Mouse (Mus musculus) neural tube, embryonic 11.5 days (tissue): Measurements from ENCODE around the gene Afg1l. TPM values are rescaled to one million over a fixed set of nuclear protein-coding genes. Genes with fewer than 3 reads are reported as not detected.

ENCODE experiments used
- ATAC-seq: fragments of 200-750 bp; cut with Nextera tagmentation; 2 replicates; pipeline ENCODE4 v1.8.0; 2017; ENCODE audit warnings: moderate number of reproducible peaks, mild to moderate bottlenecking, moderate TSS enrichment, moderate library complexity; ENCODE audit not compliant: insufficient read depth, low FRiP score, low TSS enrichment
- DNase-seq: peaks from one replicate; pipeline ENCODE4 v3.0.0-alpha.2; 2015; ENCODE audit warnings: low spot score
- H3K27ac ChIP-seq: fragments of 300-500 bp; sonication (generic); 2 replicates; pipeline ENCODE4 v1.5.1; 2014; ENCODE audit warnings: low read depth, mild to moderate bottlenecking, low read length
- H3K27me3 ChIP-seq: fragments of 300-500 bp; sonication (generic); 2 replicates; pipeline ENCODE4 v1.6.1; 2014; ENCODE audit warnings: mild to moderate bottlenecking, low read length, mixed read lengths; ENCODE audit not compliant: control insufficient read depth, insufficient read depth
- H3K36me3 ChIP-seq: fragments of 300-500 bp; sonication (generic); 2 replicates; pipeline ENCODE4 v1.6.1; 2014; ENCODE audit warnings: mild to moderate bottlenecking, low read length, moderate library complexity, mixed read lengths; ENCODE audit not compliant: control insufficient read depth, insufficient read depth
- H3K4me1 ChIP-seq: fragments of 300-500 bp; sonication (generic); 2 replicates; pipeline ENCODE4 v1.6.1; 2014; ENCODE audit warnings: low read length, mixed read lengths; ENCODE audit not compliant: control insufficient read depth, insufficient read depth
- H3K4me2 ChIP-seq: fragments of 300-500 bp; sonication (generic); 2 replicates; pipeline ENCODE4 v1.6.1; 2014; ENCODE audit warnings: low read depth, mild to moderate bottlenecking, moderate library complexity
- H3K4me3 ChIP-seq: fragments of 300-500 bp; sonication (generic); 2 replicates; pipeline ENCODE4 v1.5.1; 2014; ENCODE audit warnings: low read depth, low read length
- H3K9ac ChIP-seq: fragments of 300-500 bp; sonication (generic); 2 replicates; pipeline ENCODE4 v1.6.1; 2014; ENCODE audit warnings: mild to moderate bottlenecking, low read length
- H3K9me3 ChIP-seq: fragments of 300-500 bp; sonication (generic); 2 replicates; pipeline ENCODE4 v1.6.1; 2016; ENCODE audit warnings: low read length; ENCODE audit not compliant: control insufficient read depth
- WGBS: fragments of 180-500 bp; shearing (Covaris S2); extraction: QIAGEN DNeasy Blood & Tissue Kit; methylation state at CpG from one replicate; pipeline ENCODE4 v1.1.7; 2014; 5-methylcytosine and 5-hydroxymethylcytosine counted together
- polyA plus RNA-seq: library from polyadenylated mRNA; unstranded; fragments of >200 nt; fragmentation: Nextera tagmentation; extraction: Ambion mirVana; gene quantifications from 2 replicates; pipeline ENCODE4 v1.2.1, GENCODE M21; 2014

The Afg1l gene
- polyA plus RNA-seq, 1 experiment from 2014 or later: 5.5 TPM

DNA sequence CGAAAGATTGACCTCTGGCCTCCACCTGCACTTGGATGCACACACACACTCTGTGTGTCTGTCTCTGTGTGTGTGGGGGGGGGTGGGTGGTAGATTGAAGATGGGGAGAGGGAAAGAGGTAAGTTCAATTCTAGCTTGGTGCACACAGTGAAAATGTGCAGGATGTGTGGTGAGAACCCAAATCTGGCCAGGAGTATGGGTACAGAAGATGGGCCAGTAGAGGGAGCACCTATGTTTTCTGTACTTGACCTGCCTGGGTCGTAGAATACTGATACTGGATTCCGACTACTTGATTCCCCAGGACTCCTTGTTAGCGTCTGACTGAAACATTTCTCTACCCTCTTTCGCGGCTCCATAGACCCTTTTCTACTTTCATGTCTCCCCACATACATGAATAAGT, 31.8 kb upstream of the Afg1l start:
- DNase-seq: no peak
- H3K9me3 ChIP-seq: no peaks in the 10 kb centered on the region
- no peak overlapping the region for H3K4me3 ChIP-seq
- H3K4me2 ChIP-seq: no peak overlapping the region
- no peaks in the 10 kb centered on the region for H3K4me1 ChIP-seq
- H3K27me3 ChIP-seq: no peaks in the 10 kb centered on the region
- no peak overlapping the region for H3K27ac ChIP-seq
- H3K36me3 ChIP-seq: no peaks in the 10 kb centered on the region
- no peak overlapping the region for H3K9ac ChIP-seq
- ATAC-seq: no peak
- WGBS: 90% methylated on average over 6 of the region's 6 CpGs

- H3K9ac ChIP-seq: no peak overlapping the region
- DNase-seq (no peak), ATAC-seq (no peak)
- H3K27ac ChIP-seq: no peak overlapping the region
- no peaks in the 10 kb centered on the region for H3K9me3 ChIP-seq
- no peaks in the 10 kb centered on the region for H3K27me3 ChIP-seq
- no peaks in the 10 kb centered on the region for H3K36me3 ChIP-seq
- H3K4me2 ChIP-seq: no peak overlapping the region
- 90% methylated on average over 10 of the region's 10 CpGs for WGBS
- 0 out of 2 replicates have a peak, but pooled peaks cover 2% of the 10 kb centered on the region for H3K4me1 ChIP-seq
- H3K4me3 ChIP-seq: no peak overlapping the region
These were observed 25.8 kb upstream of the Afg1l start for GRCm38 (mm10) chr10:42504096-42504710.

- Histone ChIP-seq H3K4me2 (peak overlapping the region; percentile 47), H3K4me1 (0 out of 2 replicates have a peak, but pooled peaks cover 2% of the 10 kb centered on the region), H3K4me3 (peak overlapping the region; percentile 84), H3K36me3 (no peaks in the 10 kb centered on the region), H3K9me3 (no peaks in the 10 kb centered on the region), H3K9ac (peak overlapping the region; percentile 89), H3K27me3 (no peaks in the 10 kb centered on the region), H3K27ac (peak overlapping the region; percentile 92)
- DNase-seq (no peak), ATAC-seq (peak; percentile 59; the same call in 1 of the 2 replicates)
- WGBS: 2% methylated on average over 55 of the region's 55 CpGs
These were observed 24.2 kb upstream of the Afg1l start for GRCm38 (mm10) chr10:42502349-42503111.

DNA sequence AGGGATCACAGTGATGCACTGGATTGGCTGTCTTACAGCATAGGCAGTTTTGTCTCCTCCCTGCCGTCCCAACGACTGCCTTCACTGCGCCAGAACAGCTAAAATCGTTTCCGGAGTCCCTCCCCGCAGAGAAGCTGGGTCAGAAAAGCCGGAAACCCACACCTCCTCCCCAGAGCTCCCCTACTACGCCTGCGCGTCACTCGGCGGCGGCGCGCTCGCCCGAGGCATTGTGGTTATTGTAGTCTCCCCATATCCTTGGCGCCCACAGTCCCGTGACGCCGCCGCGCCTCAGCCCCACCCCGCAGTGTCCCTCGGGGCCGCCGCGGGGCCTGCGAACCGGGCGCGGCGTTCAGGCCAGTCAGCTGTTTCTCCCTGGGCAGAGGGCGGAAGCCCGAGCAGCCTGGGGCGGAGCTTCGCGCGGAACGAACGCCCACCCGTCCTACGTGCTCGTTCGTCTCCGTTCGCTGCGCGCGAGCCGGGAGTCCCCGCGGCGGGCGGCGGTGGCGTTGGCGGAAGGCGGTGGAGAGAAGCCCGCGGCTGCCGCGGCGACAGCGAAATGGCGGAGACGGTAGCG, 23.5 kb upstream of the Afg1l start, which contains the start of gene Snx3:
Snx3 (plus strand) TSS at position 256 of the 574 bp plus-strand sequence.
- H3K27ac ChIP-seq: peak within 1 kb of the TSS; percentile 92
- peak within 1 kb of the TSS; percentile 89 for H3K9ac ChIP-seq
- no peaks in the 10 kb centered on the region for H3K9me3 ChIP-seq
- WGBS: under 1% methylated on average over 65 of the region's 68 CpGs
- no peaks in the 10 kb centered on the region for H3K36me3 ChIP-seq
- ATAC-seq (peak; percentile 97), DNase-seq (peak; percentile 98)
- H3K4me2 ChIP-seq: peak within 1 kb of the TSS; percentile 47
- H3K4me1 ChIP-seq: 0 out of 2 replicates have a peak, but pooled peaks cover 2% of the 10 kb centered on the region
- peak within 1 kb of the TSS; percentile 84 for H3K4me3 ChIP-seq
- H3K27me3 ChIP-seq: no peaks in the 10 kb centered on the region

DNA sequence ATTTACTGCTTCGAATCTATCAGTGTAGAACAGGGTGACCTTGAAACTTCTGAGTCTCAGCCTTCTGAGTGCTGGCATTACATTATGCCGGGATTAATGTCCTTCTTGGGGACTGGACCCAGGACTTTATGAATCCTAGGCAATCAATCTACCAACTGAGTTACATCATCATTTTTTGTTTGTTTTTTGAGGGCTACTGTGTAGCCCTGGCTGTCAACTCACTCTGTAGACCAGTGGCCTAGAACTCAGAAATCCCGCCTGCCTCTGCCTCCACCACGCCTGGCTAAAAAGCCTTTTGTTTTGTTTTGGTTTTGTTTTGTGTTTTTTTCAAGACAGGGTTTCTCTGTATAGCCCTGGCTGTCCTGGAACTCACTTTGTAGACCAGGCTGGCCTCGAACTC, 22.8 kb upstream of the Afg1l start:
- Histone ChIP-seq H3K4me2 (peak overlapping the region; percentile 47), H3K9ac (peak overlapping the region; percentile 89), H3K27me3 (no peaks in the 10 kb centered on the region), H3K4me3 (no peak overlapping the region; the same call in 1 of the 2 replicates), H3K9me3 (no peaks in the 10 kb centered on the region), H3K36me3 (no peaks in the 10 kb centered on the region), H3K27ac (peak overlapping the region; percentile 92), H3K4me1 (0 out of 2 replicates have a peak, but pooled peaks cover 2% of the 10 kb centered on the region)
- 91% methylated on average over 5 of the region's 5 CpGs for WGBS
- ATAC-seq: peak; percentile 2; the same call in 1 of the 2 replicates
- DNase-seq: no peak

GRCm38 (mm10) chr10:42500611-42501010, 22.2 kb upstream of the Afg1l start:
- Histone ChIP-seq H3K9me3 (no peaks in the 10 kb centered on the region), H3K4me2 (no peak overlapping the region), H3K9ac (no peak overlapping the region), H3K27ac (no peak overlapping the region), H3K27me3 (no peaks in the 10 kb centered on the region), H3K36me3 (no peaks in the 10 kb centered on the region), H3K4me1 (0 out of 2 replicates have a peak, but pooled peaks cover 2% of the 10 kb centered on the region), H3K4me3 (no peak overlapping the region)
- WGBS: 91% methylated on average over 8 of the region's 8 CpGs
- no peak for ATAC-seq
- DNase-seq: no peak

GRCm38 (mm10) chr10:42493000-42493399, 14.6 kb upstream of the Afg1l start:
- no peaks in the 10 kb centered on the region for H3K9me3 ChIP-seq
- H3K36me3 ChIP-seq: no peaks in the 10 kb centered on the region
- H3K27ac ChIP-seq: no peak overlapping the region
- no peak overlapping the region for H3K4me3 ChIP-seq
- H3K27me3 ChIP-seq: no peaks in the 10 kb centered on the region
- H3K4me2 ChIP-seq: no peak overlapping the region
- no peak for DNase-seq
- 71% methylated on average over 4 of the region's 4 CpGs for WGBS
- ATAC-seq: no peak
- no peaks in the 10 kb centered on the region for H3K4me1 ChIP-seq
- no peak overlapping the region for H3K9ac ChIP-seq

DNA sequence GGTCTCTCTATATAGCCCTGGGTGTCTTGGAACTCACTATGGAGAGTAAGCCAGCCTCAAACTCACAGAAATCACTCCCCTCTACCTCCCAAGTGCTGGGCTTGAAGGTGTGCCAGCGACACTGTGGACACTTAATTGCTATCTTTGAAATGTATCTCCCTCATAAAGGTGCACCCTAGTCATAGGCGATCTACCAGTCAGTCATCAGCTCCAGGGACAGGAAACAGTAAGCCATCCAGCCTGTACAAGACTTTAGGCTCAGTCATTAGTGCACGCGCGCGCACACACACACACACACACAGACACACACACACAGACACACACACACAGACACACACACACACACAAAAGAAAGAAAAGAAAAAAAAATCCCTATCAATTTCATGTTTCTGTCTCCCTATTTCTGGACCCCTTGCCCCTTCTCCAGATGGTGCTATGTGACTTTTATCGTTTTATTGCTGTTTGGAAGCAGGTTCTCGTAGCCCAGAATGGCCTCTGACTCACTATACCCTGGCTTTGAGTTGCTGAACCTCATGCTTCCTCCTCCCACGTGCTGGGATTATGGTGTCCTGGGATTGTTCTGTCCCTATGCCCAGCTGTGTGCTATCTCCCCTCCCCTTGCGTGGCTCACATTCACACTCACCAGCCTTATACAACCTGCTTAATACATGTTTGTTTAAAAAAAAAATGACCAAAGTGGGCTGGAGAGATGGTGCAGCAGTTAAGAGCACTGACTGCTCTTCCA, 13.8 kb upstream of the Afg1l start:
- Histone ChIP-seq H3K27ac (no peak overlapping the region), H3K4me2 (no peak overlapping the region), H3K4me3 (no peak overlapping the region), H3K27me3 (no peaks in the 10 kb centered on the region), H3K36me3 (no peaks in the 10 kb centered on the region), H3K4me1 (no peaks in the 10 kb centered on the region), H3K9ac (no peak overlapping the region), H3K9me3 (no peaks in the 10 kb centered on the region)
- no peak for DNase-seq
- 76% methylated on average over 10 of the region's 10 CpGs for WGBS
- no peak for ATAC-seq
